Mouse (Mus musculus) CH12F3 (cell line): ENCODE results near the gene Htr3a.

Source experiments
- in situ Hi-C: fragments of 300-500 bp; cut with MboI; formaldehyde crosslinking; loops from 2 replicates; pipeline ENCODE4 v1.14.3; 2020; ENCODE audit warnings: low sequenced_read_pairs

Gene Htr3a

DNA sequence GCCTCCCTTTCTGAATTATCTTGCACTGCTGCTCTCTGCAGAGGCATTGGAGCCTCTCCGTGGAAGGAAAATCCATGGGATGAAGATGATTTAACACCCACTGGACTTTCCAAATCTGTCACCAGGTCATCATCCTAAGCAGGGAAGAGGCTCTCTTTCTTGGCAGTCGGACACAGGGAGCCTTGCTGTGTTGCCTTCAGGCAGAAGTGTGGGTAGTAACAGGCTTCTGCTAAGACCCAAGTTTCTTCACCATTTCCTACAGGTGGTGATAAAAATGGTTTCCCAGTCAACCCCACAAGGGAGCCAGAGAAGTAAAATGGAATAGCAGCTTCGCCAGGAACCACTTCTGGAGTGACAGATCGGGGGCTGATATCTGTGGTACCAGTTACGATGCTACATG, 61.4 kb downstream of the Htr3a start:
- in situ Hi-C loops: no loop called here
